Mouse (Mus musculus) liver, embryonic 15.5 days (tissue): ENCODE measurements around the gene Dspp. TPM values are rescaled to one million over a fixed set of nuclear protein-coding genes. Genes with fewer than 3 reads are reported as not detected.

ENCODE experiments used
- ATAC-seq: fragments of 200-750 bp; cut with Nextera tagmentation; 2 replicates; pipeline ENCODE4 v1.8.0; 2017; ENCODE audit warnings: moderate number of reproducible peaks, mild to moderate bottlenecking, moderate library complexity; ENCODE audit not compliant: insufficient read depth
- H3K27ac ChIP-seq: fragments of 300-500 bp; sonication (generic); replicated peaks from 2 replicates; pipeline ENCODE4 v1.5.1; 2015; ENCODE audit warnings: mild to moderate bottlenecking, inconsistent platforms
- H3K27me3 ChIP-seq: fragments of 300-500 bp; sonication (generic); 2 replicates; pipeline ENCODE4 v1.6.1; 2015; ENCODE audit warnings: mild to moderate bottlenecking, inconsistent platforms
- H3K36me3 ChIP-seq: fragments of 300-500 bp; sonication (generic); replicated peaks from 2 replicates; pipeline ENCODE4 v1.6.1; 2015; ENCODE audit warnings: moderate library complexity, mild to moderate bottlenecking, inconsistent platforms
- H3K4me1 ChIP-seq: fragments of 300-500 bp; sonication (generic); replicated peaks from 2 replicates; pipeline ENCODE4 v1.6.1; 2015; ENCODE audit warnings: inconsistent platforms
- H3K4me2 ChIP-seq: fragments of 300-500 bp; sonication (generic); 2 replicates; pipeline ENCODE4 v1.6.1; 2015; ENCODE audit warnings: moderate library complexity, mild to moderate bottlenecking, inconsistent platforms
- H3K4me3 ChIP-seq: fragments of 300-500 bp; sonication (generic); replicated peaks from 2 replicates; pipeline ENCODE4 v1.5.1; 2015; ENCODE audit warnings: mild to moderate bottlenecking, inconsistent platforms
- H3K9ac ChIP-seq: fragments of 300-500 bp; sonication (generic); 2 replicates; pipeline ENCODE4 v1.6.1; 2015; ENCODE audit warnings: moderate library complexity, mild to moderate bottlenecking, inconsistent platforms
- H3K9me3 ChIP-seq: fragments of 300-500 bp; sonication (generic); replicated peaks from 2 replicates; pipeline ENCODE4 v1.6.1; 2016; ENCODE audit warnings: inconsistent platforms
- WGBS: fragments of 180-500 bp; shearing (Covaris S2); methylation state at CpG from one replicate; pipeline ENCODE4 v1.1.7; 2015; ENCODE audit warnings: mixed read lengths; ENCODE audit not compliant: insufficient replicate concordance; 5-methylcytosine and 5-hydroxymethylcytosine counted together
- polyA plus RNA-seq: library from polyadenylated mRNA; unstranded; fragments of >200 nt; fragmentation: Nextera tagmentation; extraction: Ambion mirVana; gene quantifications from 2 replicates; pipeline ENCODE4 v1.2.1, GENCODE M21; 2015

Dspp gene
- polyA plus RNA-seq, 1 experiment from 2014 or later = not detected

DNA sequence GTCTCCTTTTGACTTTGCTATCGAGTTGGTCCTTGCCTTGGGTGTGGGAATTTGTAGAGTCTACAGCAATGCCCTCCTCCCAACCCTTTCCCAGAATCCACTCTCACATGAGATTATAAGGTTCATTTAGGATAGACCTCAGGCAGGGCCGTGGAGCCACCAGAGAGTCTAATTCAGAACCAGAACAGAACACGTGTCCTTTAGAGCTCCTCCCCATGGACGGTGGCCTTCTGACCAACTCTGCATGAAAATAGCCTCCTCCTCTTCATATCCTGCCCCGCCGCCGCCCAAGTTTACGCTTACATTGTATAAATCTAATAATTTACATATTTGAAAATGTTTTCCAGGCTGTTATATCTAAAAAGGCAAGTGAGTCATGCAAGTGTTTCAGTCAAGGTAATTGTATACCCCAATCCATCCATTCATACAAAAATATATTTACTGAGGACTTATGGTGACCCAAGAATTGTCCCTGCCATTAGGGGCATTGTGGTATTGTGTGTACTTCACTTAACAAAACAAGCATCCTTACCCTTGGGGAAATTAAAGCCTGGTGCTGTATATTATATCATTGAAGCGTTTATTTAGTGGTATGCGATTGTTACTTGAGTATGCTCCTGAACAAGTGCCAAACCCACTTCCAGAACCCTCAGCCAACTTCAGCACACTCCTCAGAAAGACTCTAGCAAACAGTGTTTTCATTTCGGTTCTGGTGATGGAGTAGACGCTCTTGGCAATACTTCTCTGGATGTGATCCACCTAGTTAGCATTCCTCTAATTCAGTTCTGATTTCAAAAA, 30.8 kb downstream of the Dspp start:
- Histone ChIP-seq H3K36me3 (no peaks in the 10 kb centered on the region), H3K4me1 (no peaks in the 10 kb centered on the region), H3K27me3 (no peaks in the 10 kb centered on the region), H3K4me3 (no peak overlapping the region), H3K9ac (no peak overlapping the region), H3K4me2 (no peak overlapping the region), H3K27ac (no peak overlapping the region), H3K9me3 (no peaks in the 10 kb centered on the region)
- WGBS = 75% methylated on average over 12 of the region's 12 CpGs
- no peak for ATAC-seq

DNA sequence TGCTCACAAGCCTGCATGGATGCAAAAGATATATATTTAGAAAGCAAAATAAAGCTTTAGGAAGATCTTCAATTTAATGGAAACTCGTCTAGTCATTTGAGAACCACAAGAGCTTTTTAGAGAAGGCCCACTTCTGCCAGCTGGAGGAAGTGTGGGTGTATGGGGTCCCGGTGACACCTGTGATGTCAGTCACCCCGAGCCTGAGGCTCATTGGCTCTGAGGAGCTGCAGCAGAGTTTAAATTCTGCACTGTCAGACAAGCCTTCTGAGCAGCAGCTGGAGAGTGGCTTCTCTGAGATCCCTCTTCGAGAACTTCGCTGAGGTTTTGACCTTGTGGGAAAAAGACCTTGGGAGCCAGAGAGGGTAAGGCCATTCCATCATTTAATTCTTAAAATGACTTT, 31.8 kb downstream of the Dspp start, which contains the start of gene Dmp1:
Dmp1 (plus strand) TSS at position 263 of the 400 bp plus-strand sequence.
- WGBS = 32% methylated on average over 5 of the region's 5 CpGs
- no peak within 1 kb of the TSS for H3K4me2 ChIP-seq
- no peak for ATAC-seq

DNA sequence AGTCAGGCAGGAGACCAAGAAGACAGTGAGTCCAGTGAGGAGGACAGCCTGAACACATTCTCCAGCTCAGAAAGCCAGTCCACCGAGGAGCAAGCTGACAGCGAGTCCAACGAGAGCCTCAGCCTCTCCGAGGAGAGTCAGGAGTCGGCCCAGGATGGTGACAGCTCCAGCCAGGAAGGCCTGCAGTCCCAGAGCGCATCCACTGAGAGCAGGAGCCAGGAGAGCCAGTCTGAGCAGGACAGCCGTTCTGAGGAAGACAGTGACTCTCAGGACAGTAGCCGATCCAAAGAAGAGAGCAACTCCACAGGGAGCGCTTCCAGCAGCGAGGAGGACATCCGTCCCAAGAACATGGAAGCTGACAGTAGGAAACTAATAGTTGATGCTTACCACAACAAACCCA, 42.0 kb downstream of the Dspp start:
- WGBS = 66% methylated on average over 11 of the region's 11 CpGs
- no peaks in the 10 kb centered on the region for H3K27me3 ChIP-seq
- ATAC-seq = no peak
- no peak overlapping the region for H3K9ac ChIP-seq
- H3K36me3 ChIP-seq = no peaks in the 10 kb centered on the region
- H3K27ac ChIP-seq = no peak overlapping the region
- H3K4me3 ChIP-seq = no peak overlapping the region
- H3K9me3 ChIP-seq = no peaks in the 10 kb centered on the region
- H3K4me1 ChIP-seq = no peaks in the 10 kb centered on the region
- H3K4me2 ChIP-seq = no peak overlapping the region

More for the DNA sequence above, 31.8 kb downstream of the Dspp start, which contains the start of gene Dmp1:
- no peaks in the 10 kb centered on the region for H3K27me3 ChIP-seq
- H3K9me3 ChIP-seq = no peaks in the 10 kb centered on the region
- H3K36me3 ChIP-seq = no peaks in the 10 kb centered on the region
- H3K4me1 ChIP-seq = no peaks in the 10 kb centered on the region
- no peak within 1 kb of the TSS for H3K4me3 ChIP-seq
- H3K27ac ChIP-seq = no peak within 1 kb of the TSS
- no peak within 1 kb of the TSS for H3K9ac ChIP-seq

DNA sequence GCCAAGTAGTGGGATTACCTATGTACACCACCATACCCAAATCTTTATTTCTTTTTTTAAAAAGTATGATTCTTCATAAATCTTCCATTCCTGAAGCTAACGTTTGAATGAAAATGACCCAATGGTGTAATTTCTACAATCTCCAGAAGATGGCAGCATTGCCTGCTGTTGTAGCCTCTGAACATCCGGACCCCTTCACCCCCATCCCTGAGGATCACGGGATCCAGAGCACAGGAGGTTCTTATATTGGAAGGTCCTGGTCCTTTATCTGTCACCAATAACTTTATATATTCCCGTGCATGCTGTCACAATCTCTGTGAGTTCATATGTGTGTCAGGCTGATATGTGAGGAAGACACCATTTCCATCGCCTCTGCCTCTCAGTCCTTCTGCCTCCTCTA, 48.4 kb downstream of the Dspp start:
- Histone ChIP-seq H3K4me2 (no peak overlapping the region), H3K27ac (no peak overlapping the region), H3K9me3 (no peaks in the 10 kb centered on the region), H3K4me3 (no peak overlapping the region), H3K4me1 (no peaks in the 10 kb centered on the region), H3K9ac (no peak overlapping the region), H3K27me3 (no peaks in the 10 kb centered on the region), H3K36me3 (no peaks in the 10 kb centered on the region)
- whole genome bisulfite sequencing = 23% methylated on average over 5 of the region's 5 CpGs
- ATAC-seq = no peak

DNA sequence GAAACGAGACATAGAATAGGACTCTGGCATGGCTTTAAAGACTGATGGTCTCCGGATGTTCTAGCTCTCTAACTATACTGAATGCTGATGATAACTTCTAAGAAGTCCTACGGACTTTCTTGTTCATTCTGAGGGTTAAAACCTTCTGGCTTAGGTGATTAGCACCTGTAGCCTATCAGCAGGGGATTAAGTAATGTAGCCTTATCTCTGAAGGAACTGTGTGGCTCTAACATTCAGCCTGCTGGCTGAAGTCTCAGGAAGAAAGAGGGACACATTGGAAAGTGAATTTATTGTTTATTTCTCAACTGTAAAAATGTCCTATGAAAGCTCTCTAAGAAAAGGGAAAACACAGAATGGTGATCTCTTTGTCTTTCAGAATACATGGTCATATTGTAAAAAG, 53.8 kb downstream of the Dspp start:
- H3K9me3 ChIP-seq = no peaks in the 10 kb centered on the region
- H3K9ac ChIP-seq = no peak overlapping the region
- H3K27me3 ChIP-seq = no peaks in the 10 kb centered on the region
- H3K4me2 ChIP-seq = no peak overlapping the region
- H3K27ac ChIP-seq = no peak overlapping the region
- WGBS = 38% methylated on average over 3 of the region's 3 CpGs
- no peak for ATAC-seq
- H3K36me3 ChIP-seq = no peaks in the 10 kb centered on the region
- no peak overlapping the region for H3K4me3 ChIP-seq
- no peaks in the 10 kb centered on the region for H3K4me1 ChIP-seq

DNA sequence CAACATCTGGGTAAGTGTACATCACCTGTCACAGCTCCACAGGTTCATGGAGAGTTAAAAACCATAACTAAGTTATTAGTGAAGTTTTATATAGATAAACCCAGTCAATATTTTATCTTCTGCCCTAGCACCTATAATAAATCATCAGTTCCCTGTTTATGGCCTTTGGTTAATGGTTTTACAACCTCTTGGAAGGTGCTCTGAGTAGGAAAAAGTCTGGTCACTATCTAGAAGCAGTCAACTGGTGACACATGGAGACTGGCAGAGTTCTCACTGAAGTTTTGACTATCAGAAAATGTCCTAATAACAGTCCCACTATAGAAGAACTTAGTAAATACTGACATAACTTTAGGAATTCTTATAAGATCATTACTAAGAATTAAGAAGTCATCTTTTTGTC, 54.2 kb downstream of the Dspp start:
- Histone ChIP-seq H3K27ac (no peak overlapping the region), H3K4me3 (no peak overlapping the region), H3K9me3 (no peaks in the 10 kb centered on the region), H3K27me3 (no peaks in the 10 kb centered on the region), H3K9ac (no peak overlapping the region), H3K4me1 (no peaks in the 10 kb centered on the region), H3K36me3 (no peaks in the 10 kb centered on the region), H3K4me2 (no peak overlapping the region)
- ATAC-seq = no peak

DNA sequence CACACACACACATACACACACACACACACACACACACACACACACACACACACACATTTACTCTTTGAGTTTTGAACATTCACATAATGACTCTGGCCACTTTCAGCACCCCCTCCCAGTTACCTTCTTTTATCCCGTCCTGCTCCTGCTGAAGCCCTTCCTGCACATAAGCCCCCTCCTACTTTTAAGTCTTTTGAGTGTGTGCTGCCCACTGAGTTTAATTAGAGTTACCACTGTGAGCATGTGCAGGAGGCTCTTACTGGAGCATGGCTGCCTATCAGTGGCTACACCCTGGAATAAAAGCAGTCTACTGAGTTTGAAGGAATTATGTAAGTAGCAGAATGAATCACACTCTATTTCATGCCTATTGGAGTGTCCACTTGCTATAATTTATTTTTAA, 58.0 kb downstream of the Dspp start:
- H3K4me3 ChIP-seq = no peak overlapping the region
- no peak overlapping the region for H3K4me2 ChIP-seq
- no peaks in the 10 kb centered on the region for H3K36me3 ChIP-seq
- ATAC-seq = no peak
- no peak overlapping the region for H3K27ac ChIP-seq
- no peaks in the 10 kb centered on the region for H3K27me3 ChIP-seq
- no peaks in the 10 kb centered on the region for H3K4me1 ChIP-seq
- no peak overlapping the region for H3K9ac ChIP-seq
- WGBS = 56% methylated on average over 1 of the region's 1 CpGs
- H3K9me3 ChIP-seq = no peaks in the 10 kb centered on the region

Other genes starting within 250 kb of the Dspp start
- gene Hsd17b13, start 193.3 kb upstream of the Dspp start, polyA plus RNA-seq = 35.5 and 52.8 TPM in 2 replicates
- 2.6 and 2.7 TPM in 2 replicates for gene Hsd17b11, start 148.8 kb upstream of the Dspp start, polyA plus RNA-seq
- 69.4 and 69.6 TPM in 2 replicates for gene Nudt9, start 124.4 kb upstream of the Dspp start, polyA plus RNA-seq
- gene Gm17660, start 93.1 kb upstream of the Dspp start, polyA plus RNA-seq = not detected in 2 replicates
- gene Sparcl1, start 57.0 kb upstream of the Dspp start, polyA plus RNA-seq = 2.9 and 3.2 TPM in 2 replicates
- not detected in 2 replicates for gene Dmp1, start 31.9 kb downstream of the Dspp start, polyA plus RNA-seq
- 0.06 TPM in 1 of 2 replicates, not detected in the other for gene Ibsp, start 128.5 kb downstream of the Dspp start, polyA plus RNA-seq
- gene Mepe, start 154.6 kb downstream of the Dspp start, polyA plus RNA-seq = not detected in 2 replicates